Mouse (Mus musculus): Measurements from ENCODE around the gene Sorcs1. TPM values are rescaled to one million over a fixed set of nuclear protein-coding genes. Genes with fewer than 3 reads are reported as not detected.

The Sorcs1 gene
- polyA plus RNA-seq, 1 experiment from 2014 or later: 2.0 TPM

DNA sequence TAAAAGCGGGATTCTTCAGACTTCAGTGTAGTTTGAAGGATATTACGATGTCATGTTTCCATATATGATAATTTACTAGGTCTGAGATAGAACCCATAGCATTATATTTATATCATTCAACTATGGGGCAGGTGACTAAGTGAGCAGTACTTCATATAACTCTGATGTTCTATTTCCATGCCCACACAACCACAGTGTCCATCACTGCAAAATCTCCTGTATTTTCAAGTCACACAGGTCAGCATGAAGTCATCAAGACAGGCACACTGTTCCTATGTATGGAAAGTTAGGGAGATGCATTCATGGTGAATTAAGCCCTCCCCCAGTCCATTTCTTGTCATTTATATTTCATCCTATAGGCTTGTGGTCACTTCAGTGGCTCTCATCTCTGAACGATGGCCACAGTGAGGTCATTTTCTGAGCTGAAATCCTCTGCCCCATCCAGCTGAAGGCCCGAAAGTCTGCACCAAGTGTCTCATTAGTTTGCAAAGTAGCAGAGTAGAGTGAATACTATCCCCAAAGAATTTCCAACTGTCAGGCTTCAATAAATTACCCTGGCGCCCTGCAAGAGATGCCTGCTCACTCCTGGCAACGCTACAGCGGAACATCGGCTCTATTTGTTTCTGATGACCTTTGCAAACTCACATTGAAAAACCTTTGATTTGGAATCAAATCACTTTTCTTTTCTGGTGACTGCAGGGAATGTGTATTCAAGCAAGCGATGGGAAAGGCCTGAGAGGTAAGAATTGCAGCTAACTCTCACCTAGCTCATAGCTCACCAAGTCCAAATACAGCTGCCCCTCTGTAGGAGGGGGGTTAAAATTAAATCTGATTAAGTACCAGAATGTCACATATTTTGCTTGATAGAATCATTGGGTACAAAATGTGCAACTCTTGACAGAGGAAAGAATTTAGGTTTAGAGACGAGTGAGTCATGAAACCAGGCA lies 492.4 kb downstream of the Sorcs1 start:
- WGBS: 72% methylated on average over 10 of the region's 10 CpGs
- Histone ChIP-seq H3K36me3 (no peaks in the 10 kb centered on the region), H3K9ac (no peak overlapping the region), H3K27ac (no peak overlapping the region), H3K4me1 (no peaks in the 10 kb centered on the region), H3K4me2 (no peak overlapping the region), H3K9me3 (no peaks in the 10 kb centered on the region), H3K4me3 (no peak overlapping the region), H3K27me3 (peaks cover 4% of the 10 kb centered on the region)
- no peak for ATAC-seq (ENCODE audit: insufficient number of reproducible peaks, low FRiP score, low TSS enrichment, low read depth)

DNA sequence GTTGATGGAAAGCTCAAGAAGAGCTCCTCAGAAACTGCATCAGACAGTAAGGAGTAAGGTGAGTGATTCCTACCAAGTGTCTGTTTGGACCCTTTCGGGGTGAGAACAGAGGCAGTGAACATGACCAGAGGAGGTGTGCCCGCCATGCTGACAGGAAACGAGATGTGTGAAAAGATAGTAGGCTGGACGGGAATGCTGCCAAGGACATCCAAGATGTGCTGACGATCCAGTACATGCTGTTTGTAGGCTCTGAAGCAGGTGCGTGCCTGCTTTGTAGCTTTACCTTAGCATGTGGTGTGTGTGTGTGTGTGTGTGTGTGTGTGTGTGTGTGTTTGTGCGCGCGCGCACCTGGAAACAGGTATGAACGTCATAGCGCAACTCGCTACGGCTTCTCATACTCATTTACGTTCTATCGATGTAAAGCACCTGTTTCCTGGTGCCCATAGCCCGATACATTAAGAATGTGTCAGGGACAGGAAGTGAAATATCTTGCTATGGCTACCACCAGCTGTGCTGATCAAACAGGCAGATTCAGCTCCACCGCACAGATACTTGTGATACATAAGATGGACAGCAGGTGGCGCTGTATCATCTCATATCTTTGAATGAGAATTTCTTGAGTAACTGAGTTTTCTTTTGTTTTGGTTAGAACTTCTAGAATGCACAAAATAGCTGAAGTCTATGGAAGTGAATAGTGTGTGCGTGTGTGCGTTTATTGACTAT lies 493.4 kb downstream of the Sorcs1 start:
- WGBS: 57% methylated on average over 21 of the region's 21 CpGs
- no peaks in the 10 kb centered on the region for H3K4me1 ChIP-seq

GRCm38 (mm10) chr19:50178851-50179250 lies 499.6 kb downstream of the Sorcs1 start:
- Histone ChIP-seq H3K4me1 (no peaks in the 10 kb centered on the region), H3K4me2 (no peak overlapping the region), H3K27ac (no peak overlapping the region), H3K36me3 (no peaks in the 10 kb centered on the region), H3K4me3 (no peak overlapping the region), H3K27me3 (peaks cover 2% of the 10 kb centered on the region), H3K9ac (no peak overlapping the region), H3K9me3 (no peaks in the 10 kb centered on the region)
- ATAC-seq (ENCODE audit: insufficient number of reproducible peaks, low FRiP score, low TSS enrichment, low read depth): no peak
- 80% methylated on average over 4 of the region's 4 CpGs for whole genome bisulfite sequencing

More for the DNA sequence above, 493.4 kb downstream of the Sorcs1 start:
- no peaks in the 10 kb centered on the region for H3K36me3 ChIP-seq
- no peak overlapping the region for H3K4me3 ChIP-seq
- H3K9ac ChIP-seq: no peak overlapping the region
- H3K9me3 ChIP-seq: no peaks in the 10 kb centered on the region
- H3K27ac ChIP-seq: no peak overlapping the region
- peaks cover 4% of the 10 kb centered on the region for H3K27me3 ChIP-seq
- ATAC-seq (ENCODE audit: insufficient number of reproducible peaks, low FRiP score, low TSS enrichment, low read depth): no peak
- H3K4me2 ChIP-seq: no peak overlapping the region

- no peak overlapping the region for H3K27ac ChIP-seq
- no peak for ATAC-seq (ENCODE audit: insufficient number of reproducible peaks, low FRiP score, low TSS enrichment, low read depth)
- whole genome bisulfite sequencing: 77% methylated on average over 4 of the region's 4 CpGs
Observed at GRCm38 (mm10) chr19:50178151-50178550, 500.3 kb downstream of the Sorcs1 start.

GRCm38 (mm10) chr19:50171849-50172248 lies 506.6 kb downstream of the Sorcs1 start:
- no peak overlapping the region for H3K27ac ChIP-seq
- ATAC-seq (ENCODE audit: insufficient number of reproducible peaks, low FRiP score, low TSS enrichment, low read depth): no peak
- H3K4me2 ChIP-seq: no peak overlapping the region
- H3K9ac ChIP-seq: no peak overlapping the region
- H3K36me3 ChIP-seq: no peaks in the 10 kb centered on the region
- H3K4me3 ChIP-seq: no peak overlapping the region
- no peaks in the 10 kb centered on the region for H3K4me1 ChIP-seq
- H3K9me3 ChIP-seq: no peaks in the 10 kb centered on the region
- WGBS: 65% methylated on average over 4 of the region's 4 CpGs
- H3K27me3 ChIP-seq: no peaks in the 10 kb centered on the region

More at GRCm38 (mm10) chr19:50178151-50178550, 500.3 kb downstream of the Sorcs1 start:
- H3K27me3 ChIP-seq: no peaks in the 10 kb centered on the region
- no peaks in the 10 kb centered on the region for H3K9me3 ChIP-seq
- no peak overlapping the region for H3K4me2 ChIP-seq
- H3K36me3 ChIP-seq: no peaks in the 10 kb centered on the region
- no peak overlapping the region for H3K4me3 ChIP-seq
- H3K4me1 ChIP-seq: no peaks in the 10 kb centered on the region
- no peak overlapping the region for H3K9ac ChIP-seq

DNA sequence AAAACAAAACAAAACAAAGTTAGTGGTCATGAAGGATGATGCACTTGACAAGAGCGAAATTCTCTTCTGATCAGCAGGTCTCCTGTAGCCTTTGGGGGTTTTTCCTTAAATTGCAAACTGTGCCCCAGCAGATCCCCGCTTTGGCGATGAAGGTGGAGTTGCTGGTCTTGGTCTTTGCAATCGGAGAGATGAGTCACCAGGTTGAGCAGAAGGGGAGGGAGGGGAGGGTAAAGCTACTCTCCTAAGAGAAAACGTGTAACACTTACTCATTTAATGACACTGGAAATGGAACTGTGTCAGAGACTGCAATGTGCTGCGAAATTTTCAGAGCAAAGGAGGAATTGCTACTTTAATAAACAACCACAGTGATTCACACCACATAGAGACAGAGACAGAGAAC lies 527.3 kb downstream of the Sorcs1 start:
- WGBS: 67% methylated on average over 6 of the region's 6 CpGs
- H3K4me2 ChIP-seq: no peak overlapping the region
- no peak for ATAC-seq (ENCODE audit: insufficient number of reproducible peaks, low FRiP score, low TSS enrichment, low read depth)
- no peak overlapping the region for H3K9ac ChIP-seq
- no peaks in the 10 kb centered on the region for H3K9me3 ChIP-seq
- H3K4me3 ChIP-seq: no peak overlapping the region
- H3K4me1 ChIP-seq: no peaks in the 10 kb centered on the region
- no peaks in the 10 kb centered on the region for H3K27me3 ChIP-seq
- H3K27ac ChIP-seq: no peak overlapping the region
- no peaks in the 10 kb centered on the region for H3K36me3 ChIP-seq

DNA sequence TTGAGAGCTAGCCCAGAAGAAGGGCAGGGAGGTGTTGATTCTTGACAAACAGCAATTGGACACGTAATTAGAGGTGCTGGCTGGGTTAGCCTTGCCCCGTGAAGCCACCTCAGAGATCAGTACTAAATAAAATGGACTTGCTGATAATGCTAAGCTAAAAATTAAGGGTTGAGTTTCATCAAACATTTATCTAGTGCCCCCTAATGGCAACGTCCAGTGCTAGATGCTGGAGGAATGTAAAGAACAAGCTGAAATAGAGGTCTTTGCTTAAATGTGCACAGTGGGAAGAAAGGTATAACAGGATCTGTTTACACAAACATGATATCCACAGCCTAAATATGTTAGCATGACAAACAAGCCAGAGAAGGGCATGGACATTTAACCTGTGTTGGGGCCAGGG lies 532.5 kb downstream of the Sorcs1 start:
- no peaks in the 10 kb centered on the region for H3K27me3 ChIP-seq
- no peak for ATAC-seq (ENCODE audit: insufficient number of reproducible peaks, low FRiP score, low TSS enrichment, low read depth)

DNA sequence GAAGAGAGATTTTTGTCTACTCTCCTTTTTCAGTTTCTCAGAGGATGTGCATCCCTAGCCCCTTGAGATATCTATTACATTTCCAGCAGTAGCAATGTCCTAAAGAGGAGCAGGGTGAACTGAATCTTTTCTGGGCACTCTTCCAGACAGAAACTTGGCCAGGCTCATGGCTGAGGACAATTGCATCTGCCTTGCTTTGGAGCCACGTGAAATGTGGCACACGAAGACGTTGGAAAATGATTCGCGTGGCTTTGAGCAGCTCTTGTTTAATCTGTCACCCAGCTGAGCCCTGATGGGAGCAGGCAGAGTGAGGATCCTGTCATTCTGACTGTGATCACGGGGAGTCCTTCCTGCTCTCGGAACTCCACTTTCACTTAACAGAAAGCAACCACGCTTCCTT lies 536.6 kb downstream of the Sorcs1 start:
- H3K4me1 ChIP-seq: no peaks in the 10 kb centered on the region
- 69% methylated on average over 8 of the region's 8 CpGs for WGBS

More for the DNA sequence above, 532.5 kb downstream of the Sorcs1 start:
- H3K27ac ChIP-seq: no peak overlapping the region
- no peak overlapping the region for H3K4me3 ChIP-seq
- no peaks in the 10 kb centered on the region for H3K36me3 ChIP-seq
- 29% methylated on average over 3 of the region's 3 CpGs for WGBS
- no peaks in the 10 kb centered on the region for H3K9me3 ChIP-seq
- no peak overlapping the region for H3K4me2 ChIP-seq
- H3K4me1 ChIP-seq: no peaks in the 10 kb centered on the region
- no peak overlapping the region for H3K9ac ChIP-seq

DNA sequence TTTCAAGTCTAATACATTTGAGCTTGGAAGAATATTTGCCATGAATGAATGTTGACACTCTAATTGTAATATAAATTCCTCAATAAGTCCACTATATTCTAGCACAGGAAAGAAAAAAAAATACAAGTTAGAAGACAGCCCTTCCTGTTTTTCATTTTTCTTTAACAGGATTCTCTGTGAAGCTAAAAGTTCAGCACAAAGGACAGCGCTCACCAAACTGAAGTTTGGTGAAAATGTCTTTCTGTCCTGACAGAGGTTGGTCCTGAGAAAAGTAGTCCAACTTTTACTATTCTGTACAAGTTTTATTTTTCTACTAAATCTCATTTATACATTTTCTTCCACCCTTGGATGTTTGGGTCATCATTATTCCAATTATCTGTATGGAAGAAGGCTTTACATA lies 543.8 kb downstream of the Sorcs1 start:
- ATAC-seq (ENCODE audit: insufficient number of reproducible peaks, low FRiP score, low TSS enrichment, low read depth): no peak
- H3K4me1 ChIP-seq: no peaks in the 10 kb centered on the region
- H3K4me2 ChIP-seq: no peak overlapping the region
- no peaks in the 10 kb centered on the region for H3K27me3 ChIP-seq
- no peaks in the 10 kb centered on the region for H3K9me3 ChIP-seq
- no peak overlapping the region for H3K9ac ChIP-seq
- 82% methylated on average over 1 of the region's 1 CpGs for WGBS
- no peak overlapping the region for H3K4me3 ChIP-seq
- H3K27ac ChIP-seq: no peak overlapping the region
- no peaks in the 10 kb centered on the region for H3K36me3 ChIP-seq

More for the DNA sequence above, 536.6 kb downstream of the Sorcs1 start:
- ATAC-seq (ENCODE audit: insufficient number of reproducible peaks, low FRiP score, low TSS enrichment, low read depth): no peak
- Histone ChIP-seq H3K9me3 (no peaks in the 10 kb centered on the region), H3K27ac (no peak overlapping the region), H3K4me3 (no peak overlapping the region), H3K27me3 (no peaks in the 10 kb centered on the region), H3K9ac (no peak overlapping the region), H3K4me2 (no peak overlapping the region), H3K36me3 (no peaks in the 10 kb centered on the region)

GRCm38 (mm10) chr19:50105842-50106585 lies 572.4 kb downstream of the Sorcs1 start:
- Histone ChIP-seq H3K4me3 (no peak overlapping the region), H3K9ac (no peak overlapping the region), H3K36me3 (no peaks in the 10 kb centered on the region), H3K4me1 (no peaks in the 10 kb centered on the region), H3K27me3 (no peaks in the 10 kb centered on the region), H3K4me2 (no peak overlapping the region), H3K27ac (no peak overlapping the region), H3K9me3 (no peaks in the 10 kb centered on the region)
- 58% methylated on average over 4 of the region's 4 CpGs for WGBS
- ATAC-seq (ENCODE audit: insufficient number of reproducible peaks, low FRiP score, low TSS enrichment, low read depth): no peak
